Mouse (Mus musculus) cerebellum, adult 2 months (tissue): ENCODE data around the gene Slc51a. TPM values are rescaled to one million over a fixed set of nuclear protein-coding genes. Genes with fewer than 3 reads are reported as not detected.
A peak's percentile ranks its signal among the peaks of the same experiment; 100 is the strongest.

Experiments
- DNase-seq, 2 experiments: peaks; one replicate each; pipeline ENCODE4 v3.0.0; 2021
- H3K27ac ChIP-seq: fragments of 200-500 bp; 2 replicates; pipeline ENCODE4 v1.5.1; 2012; ENCODE audit warnings: low read length, control low read depth, inconsistent platforms; ENCODE audit not compliant: insufficient read depth
- H3K27me3 ChIP-seq: fragments of 200-500 bp; 2 replicates; pipeline ENCODE4 v1.6.1; 2012; ENCODE audit warnings: inconsistent platforms, mild to moderate bottlenecking, low read length, moderate library complexity; ENCODE audit not compliant: control insufficient read depth, insufficient read depth
- H3K4me1 ChIP-seq: fragments of 200-500 bp; 2 replicates; pipeline ENCODE4 v1.6.1; 2011; ENCODE audit warnings: low read length; ENCODE audit not compliant: control insufficient read depth, insufficient read depth
- H3K4me3 ChIP-seq: fragments of 200-500 bp; replicated peaks from 2 replicates; pipeline ENCODE3; 2011; ENCODE audit warnings: mild to moderate bottlenecking, low read depth, low read length, control low read depth; ENCODE audit not compliant: insufficient read depth
- CTCF ChIP-seq: fragments of 200-500 bp; IDR thresholded peaks from 2 replicates; pipeline ENCODE4 v1.5.1; 2011; ENCODE audit warnings: low read depth, mild to moderate bottlenecking, control low read depth, low read length, moderate library complexity, borderline replicate concordance; ENCODE audit not compliant: insufficient read depth
- POLR2A ChIP-seq: fragments of 200-500 bp; IDR thresholded peaks from 2 replicates; pipeline ENCODE4 v1.6.1; 2011; ENCODE audit warnings: low read length, control low read depth, borderline replicate concordance; ENCODE audit not compliant: insufficient read depth
- WGBS: fragments of 180-500 bp; shearing (Covaris S2); methylation state at CpG from one replicate; pipeline ENCODE4 v1.1.7; 2018; 5-methylcytosine and 5-hydroxymethylcytosine counted together
- polyA plus RNA-seq: library from polyadenylated mRNA; depleted of rRNA; stranded (reverse); fragments of >200 nt; gene quantifications from 2 replicates; pipeline ENCODE4 v1.2.3, GENCODE M21; 2012

Slc51a gene
- polyA plus RNA-seq, 1 experiment: 0.05 TPM

GRCm38 (mm10) chr16:32512921-32513320 is 25.2 kb upstream of the Slc51a start:
- 0 out of 2 replicates have a peak, but pooled peaks cover 7% of the 10 kb centered on the region for H3K4me1 ChIP-seq
- H3K27ac ChIP-seq: no peak overlapping the region
- TF ChIP-seq POLR2A: no peak
- no peak for TF ChIP-seq CTCF
- peak in 1 of 2 experiments; percentile 32 for DNase-seq
- no peaks in the 10 kb centered on the region for H3K27me3 ChIP-seq
- WGBS: 10% methylated on average over 3 of the region's 3 CpGs
- no peak overlapping the region for H3K4me3 ChIP-seq

GRCm38 (mm10) chr16:32511827-32512490 is 24.3 kb upstream of the Slc51a start:
- no peak for TF ChIP-seq CTCF
- no peak for TF ChIP-seq POLR2A
- WGBS: 77% methylated on average over 8 of the region's 8 CpGs

DNA sequence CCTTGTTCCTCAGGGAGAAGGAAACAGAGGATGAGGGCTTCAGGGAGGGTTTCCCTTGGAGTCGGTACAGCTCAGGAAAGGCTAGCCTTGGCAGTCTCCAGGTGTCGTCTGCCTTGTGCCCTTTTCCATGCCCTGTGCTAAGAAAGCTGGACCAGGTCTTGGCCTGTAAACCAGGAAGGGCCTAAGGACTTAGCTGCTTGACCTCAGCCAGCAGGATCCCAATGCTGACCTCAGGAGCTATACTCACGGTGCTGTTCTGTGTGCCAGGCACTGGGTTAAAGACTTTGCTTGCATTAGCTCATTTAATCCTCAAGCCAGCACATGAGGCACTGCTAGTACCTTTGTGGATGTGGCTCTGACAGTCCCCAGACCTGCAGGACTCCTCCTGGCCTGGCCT is 23.7 kb upstream of the Slc51a start:
- Histone ChIP-seq H3K27ac (no peak overlapping the region), H3K4me3 (no peak overlapping the region), H3K4me1 (0 out of 2 replicates have a peak, but pooled peaks cover 7% of the 10 kb centered on the region), H3K27me3 (no peaks in the 10 kb centered on the region)
- no peak for TF ChIP-seq CTCF
- TF ChIP-seq POLR2A: no peak
- DNase-seq: no peak
- WGBS: 89% methylated on average over 3 of the region's 3 CpGs

More at GRCm38 (mm10) chr16:32511827-32512490, 24.3 kb upstream of the Slc51a start:
- Histone ChIP-seq H3K27ac (no peak overlapping the region), H3K27me3 (no peaks in the 10 kb centered on the region), H3K4me3 (no peak overlapping the region), H3K4me1 (0 out of 2 replicates have a peak, but pooled peaks cover 7% of the 10 kb centered on the region)
- DNase-seq: no peak

- TF ChIP-seq CTCF (no peak), POLR2A (no peak)
- Histone ChIP-seq H3K27me3 (no peaks in the 10 kb centered on the region), H3K4me3 (no peak overlapping the region), H3K27ac (no peak overlapping the region), H3K4me1 (0 out of 2 replicates have a peak, but pooled peaks cover 7% of the 10 kb centered on the region)
- no peak for DNase-seq
- WGBS: 88% methylated on average over 17 of the region's 18 CpGs
Observed at GRCm38 (mm10) chr16:32510399-32511337, 23.0 kb upstream of the Slc51a start.

- Histone ChIP-seq H3K4me3 (no peak overlapping the region), H3K27ac (no peak overlapping the region), H3K4me1 (0 out of 2 replicates have a peak, but pooled peaks cover 7% of the 10 kb centered on the region), H3K27me3 (no peaks in the 10 kb centered on the region)
- 38% methylated on average over 9 of the region's 9 CpGs for WGBS
- peak in 1 of 2 experiments; percentile 33 for DNase-seq
- TF ChIP-seq POLR2A: no peak
- no peak for TF ChIP-seq CTCF
Observed at GRCm38 (mm10) chr16:32509066-32509942, 21.6 kb upstream of the Slc51a start.

- no peak overlapping the region for H3K4me3 ChIP-seq
- 28% methylated on average over 3 of the region's 3 CpGs for WGBS
- H3K27me3 ChIP-seq: no peaks in the 10 kb centered on the region
- TF ChIP-seq POLR2A (no peak), CTCF (no peak)
- DNase-seq: no peak
- H3K27ac ChIP-seq: no peak overlapping the region
- H3K4me1 ChIP-seq: 0 out of 2 replicates have a peak, but pooled peaks cover 7% of the 10 kb centered on the region
Observed at GRCm38 (mm10) chr16:32508506-32509065, 20.9 kb upstream of the Slc51a start.

DNA sequence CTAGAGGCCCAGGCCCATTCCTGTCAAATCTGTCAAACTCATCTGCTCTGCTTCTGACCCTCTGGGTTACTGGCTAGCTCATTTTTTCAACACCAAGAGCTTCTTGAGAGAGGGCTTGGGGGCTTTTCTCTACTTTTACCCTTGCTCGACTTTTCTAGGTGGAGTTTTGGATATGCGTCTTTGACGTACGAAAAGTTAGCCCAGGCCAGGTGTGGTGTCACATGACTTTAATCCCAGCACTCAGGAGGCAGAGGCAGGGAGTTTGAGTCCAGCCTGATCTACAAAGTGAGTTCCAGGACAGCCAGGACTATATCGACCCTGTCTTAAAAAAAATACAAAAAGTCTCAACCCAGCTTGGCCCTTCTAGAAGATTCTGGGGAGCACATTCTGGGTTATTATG is 20.4 kb upstream of the Slc51a start:
- no peak for DNase-seq
- Histone ChIP-seq H3K4me3 (no peak overlapping the region), H3K27me3 (no peaks in the 10 kb centered on the region), H3K27ac (no peak overlapping the region), H3K4me1 (0 out of 2 replicates have a peak, but pooled peaks cover 7% of the 10 kb centered on the region)
- TF ChIP-seq POLR2A: no peak
- TF ChIP-seq CTCF: no peak
- WGBS: 89% methylated on average over 5 of the region's 5 CpGs
